Comparison of ENCODE assay signal across 30 mouse cellular contexts in the genomic region with DNA sequence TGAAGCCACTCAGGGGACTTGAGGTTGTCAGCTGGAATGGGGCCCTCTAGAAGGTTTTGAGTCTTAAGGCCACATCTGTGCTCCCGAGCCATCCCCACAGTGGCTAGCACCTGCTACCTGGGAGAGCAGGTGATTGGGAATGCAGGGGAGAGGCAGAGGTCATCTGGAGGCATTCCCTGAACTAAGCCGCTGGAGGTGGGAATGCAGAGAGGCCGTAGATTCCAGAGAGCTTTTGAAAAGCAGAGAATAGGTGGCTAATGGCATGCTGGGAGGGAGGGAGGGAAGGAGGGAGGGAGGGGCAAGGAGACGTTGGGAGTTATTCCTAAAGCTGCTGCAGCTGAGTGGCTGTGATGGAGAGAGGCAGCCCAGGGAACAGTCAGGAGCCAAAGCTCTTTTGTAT. TPM values are rescaled to one million over a fixed set of nuclear protein-coding genes. Genes with fewer than 3 reads are reported as not detected.
DNase-seq lines count a peak whose midpoint lies in the region; ATAC-seq and TF ChIP-seq lines count a peak whose summit lies in the region.
"Had no signal": no experiment of that assay in that cellular context is flagged by ENCODE, and none has a peak within 500 bp of the region (broad histone marks: within the 10 kb centered on the region; RNA-seq: fewer than 3 reads in every experiment).

No protein-coding gene starts in this region.

- no peaks in the 10 kb centered on the region for H3K36me3 ChIP-seq in hindbrain, embryonic 10.5 days
- no peaks in the 10 kb centered on the region for H3K36me3 ChIP-seq in hindbrain, embryonic 16.5 days (ENCODE audit: control insufficient read depth, insufficient read depth, low read length)
- no peaks in the 10 kb centered on the region for H3K36me3 ChIP-seq in E14TG2a.4 (ENCODE audit: insufficient read depth, low read length)
- H3K36me3 ChIP-seq: embryonic facial prominence, embryonic 13.5 days; heart, embryonic 10.5 days; heart, embryonic 15.5 days; limb, embryonic 10.5 days; limb, embryonic 15.5 days; liver, embryonic 13.5 days had no signal

- peaks cover 82% of the 10 kb centered on the region for H3K27me3 ChIP-seq in hindbrain, embryonic 10.5 days (ENCODE audit: insufficient read depth, poor library complexity, severe bottlenecking)
- no peaks in the 10 kb centered on the region; the same call in 1 of the 2 replicates for H3K27me3 ChIP-seq in hindbrain, embryonic 16.5 days (replicated peaks; ENCODE audit: control insufficient read depth, insufficient read depth, low read length)
- peaks cover 9% of the 10 kb centered on the region; the same call in 1 of the 2 replicates for H3K27me3 ChIP-seq in E14TG2a.4 (ENCODE audit: insufficient read depth, low read length)

- intact Hi-C loops in left cerebral cortex, adult 2 months (cut with DNase I) = loop anchor here (2.0 kb wide), 1 partner anchor 30 kb away; no protein-coding TSS in a partner anchor
- intact Hi-C loops in left cerebral cortex, postnatal 4 days (cut with DNase I) = loop anchor here (10.0 kb wide), 1 partner anchor 126 kb away; no protein-coding TSS in a partner anchor

- H3K4me3 ChIP-seq in hindbrain, embryonic 10.5 days = no peak overlapping the region
- no peak overlapping the region for H3K4me3 ChIP-seq in hindbrain, embryonic 16.5 days (ENCODE audit: low read length)
- no peak overlapping the region for H3K4me3 ChIP-seq in left cerebral cortex, adult 2 months
- peak overlapping the region; percentile 45 for H3K4me3 ChIP-seq in E14TG2a.4 (replicated peaks; ENCODE audit: low read length)
- H3K4me3 ChIP-seq: embryonic facial prominence, embryonic 13.5 days; heart, embryonic 10.5 days; heart, embryonic 15.5 days; limb, embryonic 10.5 days; limb, embryonic 15.5 days; liver, embryonic 13.5 days had no signal

- H3K4me1 ChIP-seq in hindbrain, embryonic 10.5 days (replicated peaks) = peaks cover 75% of the 10 kb centered on the region
- peaks cover 37% of the 10 kb centered on the region for H3K4me1 ChIP-seq in hindbrain, embryonic 16.5 days (ENCODE audit: control insufficient read depth, insufficient read depth, low read depth, low read length)
- H3K4me1 ChIP-seq in E14TG2a.4 (replicated peaks; ENCODE audit: low read depth, low read length) = peaks cover 76% of the 10 kb centered on the region
- H3K4me1 ChIP-seq: heart, embryonic 15.5 days; limb, embryonic 15.5 days; liver, embryonic 13.5 days had no signal

- no peak for ATAC-seq in hindbrain, embryonic 16.5 days

- no peak overlapping the region for H3K9ac ChIP-seq in hindbrain, embryonic 16.5 days (ENCODE audit: low read depth, low read length)
- H3K9ac ChIP-seq: embryonic facial prominence, embryonic 13.5 days; heart, embryonic 15.5 days; liver, embryonic 13.5 days had no signal

- DNase-seq in hindbrain, embryonic 10.5 days (ENCODE audit: low spot score) = no peak
- no peak for DNase-seq in left cerebral cortex, adult 2 months (ENCODE audit: extremely low spot score in 1 of 2, low spot score in 2 of 2)
- DNase-seq in left cerebral cortex, postnatal 4 days = no peak
- peak; percentile 91 for DNase-seq in R1 (ENCODE audit: low read depth, low spot score)
- no peak for DNase-seq in lung, postnatal 10 days
- no peak for DNase-seq in yolk sac, embryonic 10.5 days (ENCODE audit: low spot score)
- DNase-seq: adrenal gland, postnatal 10 days; cerebellum, adult 8-10 months; cerebellum, postnatal 36 days; embryo, embryonic 11 days; gastrocnemius, postnatal 25 days; heart, adult 11 months; kidney, adult 11 months; liver, embryonic 13.5 days; lung, adult 2 months; lung, postnatal 14 days; right cerebral cortex, postnatal 4 days; thymus, adult 2 months; thymus, postnatal 36 days had no signal

- no peaks in the 10 kb centered on the region for H3K9me3 ChIP-seq in hindbrain, embryonic 10.5 days
- H3K9me3 ChIP-seq in hindbrain, embryonic 16.5 days (ENCODE audit: control insufficient read depth, low read length) = no peaks in the 10 kb centered on the region
- no peaks in the 10 kb centered on the region for H3K9me3 ChIP-seq in E14TG2a.4 (ENCODE audit: low read length)
- H3K9me3 ChIP-seq: embryonic facial prominence, embryonic 13.5 days; heart, embryonic 10.5 days; heart, embryonic 15.5 days; limb, embryonic 10.5 days; limb, embryonic 15.5 days; liver, embryonic 13.5 days had no signal

- 0% methylated on average over 4 of the region's 4 CpGs for WGBS in hindbrain, embryonic 10.5 days
- WGBS in hindbrain, embryonic 16.5 days = 5% methylated on average over 4 of the region's 4 CpGs

- H3K27ac ChIP-seq in hindbrain, embryonic 10.5 days = peak overlapping the region; percentile 67
- H3K27ac ChIP-seq in hindbrain, embryonic 16.5 days (ENCODE audit: low read depth, low read length) = no peak overlapping the region
- H3K27ac ChIP-seq in left cerebral cortex, adult 2 months = peak overlapping the region; percentile 87
- H3K27ac ChIP-seq: embryonic facial prominence, embryonic 13.5 days; heart, embryonic 10.5 days; heart, embryonic 15.5 days; limb, embryonic 10.5 days; limb, embryonic 15.5 days; liver, embryonic 13.5 days had no signal

- H3K4me2 ChIP-seq in hindbrain, embryonic 16.5 days (ENCODE audit: low read length) = no peak overlapping the region
- H3K4me2 ChIP-seq: embryonic facial prominence, embryonic 13.5 days; heart, embryonic 15.5 days; limb, embryonic 15.5 days; liver, embryonic 13.5 days had no signal

- no peak for TF ChIP-seq CTCF in left cerebral cortex, adult 2 months (IDR thresholded peaks at IDR 0.05)
- TF ChIP-seq CTCF in E14TG2a.4 (conservative IDR thresholded peaks at IDR 0.05; ENCODE audit: low read length) = no peak

RNA-seq across cellular contexts. Expression of gene Pla2g2c, which starts 34.0 kb away (rescaled TPM):
- 0.89 and 0.95 TPM in 2 replicates for polyA plus RNA-seq in hindbrain, embryonic 10.5 days (2016; fragmentation: Nextera tagmentation; extraction: Ambion mirVana)
- 0.35 and 0.36 TPM in 2 replicates for polyA plus RNA-seq in hindbrain, embryonic 16.5 days (2015; fragmentation: Nextera tagmentation; extraction: Ambion mirVana)
- total RNA-seq in left cerebral cortex, adult 2 months (2021) = not detected
- under 1 TPM in 1 of 2 experiments, not detected in 1; 0.10 TPM for total RNA-seq in left cerebral cortex, postnatal 4 days (2021)
- total RNA-seq: adrenal gland, postnatal 10 days; gastrocnemius, adult 18-20 months; gastrocnemius, postnatal 25 days had no signal
- polyA plus RNA-seq: limb, embryonic 15.5 days; liver, embryonic 13.5 days; spleen, adult 2 months; thymus, adult 2 months had no signal

RNA-seq across cellular contexts. Expression of gene Ubxn10, which starts 46.4 kb away (rescaled TPM):
- polyA plus RNA-seq in hindbrain, embryonic 10.5 days (2016; fragmentation: Nextera tagmentation; extraction: Ambion mirVana) = 2.3 and 4.6 TPM in 2 replicates
- polyA plus RNA-seq in hindbrain, embryonic 16.5 days (2015; fragmentation: Nextera tagmentation; extraction: Ambion mirVana) = 4.5 and 5.2 TPM in 2 replicates
- total RNA-seq in left cerebral cortex, adult 2 months (2021) = 1 to 10 TPM; 1.4 to 1.5 TPM
- total RNA-seq in left cerebral cortex, postnatal 4 days (2021) = 1 to 10 TPM; 1.4 to 1.7 TPM

RNA-seq across cellular contexts. Expression of gene Vwa5b1, which starts 54.9 kb away (rescaled TPM):
- polyA plus RNA-seq in hindbrain, embryonic 10.5 days (2016; fragmentation: Nextera tagmentation; extraction: Ambion mirVana) = 0.67 and 0.80 TPM in 2 replicates
- polyA plus RNA-seq in hindbrain, embryonic 16.5 days (2015; fragmentation: Nextera tagmentation; extraction: Ambion mirVana) = 2.8 TPM in 2 replicates
- total RNA-seq in left cerebral cortex, adult 2 months (2021) = 1 to 10 TPM; 4.9 to 6.0 TPM
- 1 to 10 TPM; 1.3 to 2.4 TPM for total RNA-seq in left cerebral cortex, postnatal 4 days (2021)
- total RNA-seq: ES-E14; gastrocnemius, adult 18-20 months; gastrocnemius, postnatal 25 days; heart, postnatal 25 days had no signal
- polyA plus RNA-seq: heart, embryonic 15.5 days; liver, embryonic 13.5 days; spleen, adult 2 months had no signal
